8 mouse cellular contexts compared by ENCODE assay signal in genomic region chr6:97883496-97883895, GRCm38 (mm10).
DNase-seq lines count a peak whose midpoint lies in the region; ATAC-seq lines count a peak whose summit lies in the region.

No protein-coding gene starts in this region.

- no peaks in the 10 kb centered on the region for H3K36me3 ChIP-seq in hindbrain, embryonic 10.5 days
- no peaks in the 10 kb centered on the region for H3K36me3 ChIP-seq in hindbrain, embryonic 13.5 days
- no peaks in the 10 kb centered on the region for H3K36me3 ChIP-seq in heart, embryonic 14.5 days (ENCODE audit: control insufficient read depth, insufficient read depth, low read length)

- ATAC-seq in hindbrain, embryonic 13.5 days (ENCODE audit: low FRiP score), result no peak
- peak; percentile 68 for ATAC-seq in heart, embryonic 14.5 days (ENCODE audit: insufficient number of reproducible peaks, insufficient read depth, low FRiP score, low read depth)

- peaks cover 22% of the 10 kb centered on the region for H3K4me1 ChIP-seq in hindbrain, embryonic 10.5 days (replicated peaks)
- peaks cover 5% of the 10 kb centered on the region; the same call in 1 of the 2 replicates for H3K4me1 ChIP-seq in hindbrain, embryonic 13.5 days (replicated peaks)
- peaks cover 23 to 59% of the 10 kb centered on the region in 2 experiments for H3K4me1 ChIP-seq in heart, embryonic 14.5 days (ENCODE audit: control insufficient read depth in 2 of 2, insufficient read depth in 2 of 2, low read length in 2 of 2)

- no peak overlapping the region for H3K9ac ChIP-seq in hindbrain, embryonic 13.5 days
- H3K9ac ChIP-seq in heart, embryonic 14.5 days (ENCODE audit: low read length), result no peak overlapping the region

- H3K9me3 ChIP-seq in hindbrain, embryonic 10.5 days, result no peaks in the 10 kb centered on the region
- no peaks in the 10 kb centered on the region for H3K9me3 ChIP-seq in hindbrain, embryonic 13.5 days
- H3K9me3 ChIP-seq in heart, embryonic 14.5 days (ENCODE audit: control insufficient read depth, low read length), result no peaks in the 10 kb centered on the region

- 62% methylated on average over 2 of the region's 2 CpGs for WGBS in hindbrain, embryonic 10.5 days
- 43% methylated on average over 2 of the region's 2 CpGs for WGBS in hindbrain, embryonic 13.5 days
- WGBS in heart, embryonic 14.5 days, result 13% methylated on average over 2 of the region's 2 CpGs

- no peak overlapping the region for H3K4me2 ChIP-seq in hindbrain, embryonic 13.5 days
- peak overlapping the region; percentile 19; the same call in 1 of the 2 replicates for H3K4me2 ChIP-seq in heart, embryonic 14.5 days (ENCODE audit: low read length)

- no peak overlapping the region for H3K4me3 ChIP-seq in hindbrain, embryonic 10.5 days
- H3K4me3 ChIP-seq in hindbrain, embryonic 13.5 days, result no peak overlapping the region
- no peak overlapping the region for H3K4me3 ChIP-seq in heart, embryonic 14.5 days (ENCODE audit: control insufficient read depth in 1 of 2, insufficient read depth in 1 of 2, low read depth in 1 of 2, low read length in 2 of 2)

- peak; percentile 6 for DNase-seq in hindbrain, embryonic 10.5 days (ENCODE audit: low spot score)
- peak; percentile 18 for DNase-seq in right cerebral cortex, adult 18-20 months
- no peak for DNase-seq in right cerebral cortex, postnatal 10 days (ENCODE audit: low spot score in 2 of 2)
- DNase-seq in telencephalon, adult 2 months (ENCODE audit: low read depth, low spot score), result peak; percentile 32
- DNase-seq in urinary bladder, adult 2 months (ENCODE audit: low spot score), result no peak
- DNase-seq in B cell, adult 2 months, result no peak

- H3K27ac ChIP-seq in hindbrain, embryonic 10.5 days, result no peak overlapping the region
- no peak overlapping the region for H3K27ac ChIP-seq in hindbrain, embryonic 13.5 days
- peak overlapping the region; percentile 83 to 88 for H3K27ac ChIP-seq in heart, embryonic 14.5 days (replicated peaks in 1 of 2; ENCODE audit: control insufficient read depth in 1 of 2, insufficient read depth in 1 of 2, low read depth in 2 of 2, low read length in 2 of 2)

- H3K27me3 ChIP-seq in hindbrain, embryonic 10.5 days (ENCODE audit: insufficient read depth, poor library complexity, severe bottlenecking), result no peaks in the 10 kb centered on the region; the same call in 1 of the 2 replicates
- H3K27me3 ChIP-seq in hindbrain, embryonic 13.5 days, result 0 out of 2 replicates have a peak, but pooled peaks cover 2% of the 10 kb centered on the region
- no peaks in the 10 kb centered on the region for H3K27me3 ChIP-seq in heart, embryonic 14.5 days (ENCODE audit: control insufficient read depth, insufficient read depth, low read length)

Comparison
In these comparisons a context has a peak if more than half of its experiments do, and no peak if none do; other contexts are left out.
1. DNase-seq: peak in hindbrain, embryonic 10.5 days (single experiment), right cerebral cortex, adult 18-20 months (single experiment) and telencephalon, adult 2 months (single experiment); none in right cerebral cortex, postnatal 10 days (0 of 2), urinary bladder, adult 2 months (single experiment) and B cell, adult 2 months (0 of 2).
2. H3K27ac ChIP-seq: peak in heart, embryonic 14.5 days (2 of 2); none in hindbrain, embryonic 10.5 days (single experiment) and hindbrain, embryonic 13.5 days (single experiment).